In genomic region chr5:111465811-111466299, GRCm38 (mm10) we compare ENCODE assay signal across 9 mouse cellular contexts. TPM values are rescaled to one million over a fixed set of nuclear protein-coding genes. Genes with fewer than 3 reads are reported as not detected.
DNase-seq lines count a peak whose midpoint lies in the region; ATAC-seq lines count a peak whose summit lies in the region.
"Had no signal": no experiment of that assay in that cellular context is flagged by ENCODE, and none has a peak within 500 bp of the region (broad histone marks: within the 10 kb centered on the region; RNA-seq: fewer than 3 reads in every experiment).

No protein-coding gene starts in this region.

- no peaks in the 10 kb centered on the region for H3K9me3 ChIP-seq in forebrain, embryonic 11.5 days (ENCODE audit: control insufficient read depth, low read length)
- no peaks in the 10 kb centered on the region for H3K9me3 ChIP-seq in midbrain, embryonic 11.5 days (ENCODE audit: control insufficient read depth, low read length)

- H3K27me3 ChIP-seq in forebrain, embryonic 11.5 days (ENCODE audit: control insufficient read depth, insufficient read depth, low read length) = no peaks in the 10 kb centered on the region
- H3K27me3 ChIP-seq in midbrain, embryonic 11.5 days (ENCODE audit: control insufficient read depth, insufficient read depth, low read length) = no peaks in the 10 kb centered on the region

- DNase-seq in adrenal gland, postnatal 14 days = peak; percentile 64
- DNase-seq in forebrain, embryonic 11.5 days (ENCODE audit: low spot score) = peak; percentile 56
- peak; percentile 66 to 70 for DNase-seq in heart, postnatal 36 days
- peak; percentile 68 to 80 for DNase-seq in kidney, postnatal 4 days
- DNase-seq in midbrain, embryonic 11.5 days (ENCODE audit: low spot score, missing footprints) = no peak
- no peak for DNase-seq in T-cell, adult 2 months (ENCODE audit: low spot score)
- DNase-seq in right cerebral cortex, postnatal 25 days = no peak
- no peak for DNase-seq in thymus, postnatal 14 days

- H3K9ac ChIP-seq in forebrain, embryonic 11.5 days (ENCODE audit: low read length) = no peak overlapping the region
- H3K9ac ChIP-seq in midbrain, embryonic 11.5 days (ENCODE audit: low read length) = no peak overlapping the region

- intact Hi-C loops in heart, postnatal 36 days (cut with DNase I) = loop anchor here (2.0 to 5.0 kb wide), 2 partner anchors 49 to 86 kb away; partner anchors contain the start of gene Mn1

- 75% methylated on average over 11 of the region's 11 CpGs for WGBS in forebrain, embryonic 11.5 days
- WGBS in midbrain, embryonic 11.5 days = 69% methylated on average over 11 of the region's 11 CpGs

- no peak overlapping the region for H3K4me2 ChIP-seq in forebrain, embryonic 11.5 days (ENCODE audit: low read depth, low read length, severe bottlenecking)
- H3K4me2 ChIP-seq in midbrain, embryonic 11.5 days = no peak overlapping the region

- peak overlapping the region; percentile 47; the same call in 1 of the 2 replicates for H3K27ac ChIP-seq in forebrain, embryonic 11.5 days (ENCODE audit: low read depth, low read length)
- H3K27ac ChIP-seq in midbrain, embryonic 11.5 days (ENCODE audit: low read depth, low read length) = no peak overlapping the region

- H3K4me1 ChIP-seq in forebrain, embryonic 11.5 days (replicated peaks; ENCODE audit: control insufficient read depth, insufficient read depth, low read length) = no peaks in the 10 kb centered on the region
- H3K4me1 ChIP-seq in midbrain, embryonic 11.5 days (ENCODE audit: control insufficient read depth, insufficient read depth, low read length) = no peaks in the 10 kb centered on the region

- H3K36me3 ChIP-seq in forebrain, embryonic 11.5 days (ENCODE audit: control insufficient read depth, insufficient read depth, low read length) = no peaks in the 10 kb centered on the region
- no peaks in the 10 kb centered on the region for H3K36me3 ChIP-seq in midbrain, embryonic 11.5 days (ENCODE audit: control insufficient read depth, insufficient read depth, low read length)

- no peak for ATAC-seq in forebrain, embryonic 11.5 days (replicated peaks; ENCODE audit: low FRiP score)
- ATAC-seq in midbrain, embryonic 11.5 days (ENCODE audit: low FRiP score) = 0 out of 2 replicates have a peak, but pooled peaks have one; percentile 50

- no peak overlapping the region for H3K4me3 ChIP-seq in forebrain, embryonic 11.5 days (ENCODE audit: low read depth, low read length)
- no peak overlapping the region for H3K4me3 ChIP-seq in midbrain, embryonic 11.5 days (ENCODE audit: low read depth, low read length)
- H3K4me3 ChIP-seq: megakaryocyte, embryonic 14.5 days had no signal

RNA-seq across cellular contexts. Expression of gene Mn1, which starts 48.7 kb away (rescaled TPM):
- 4.6 and 5.1 TPM in 2 replicates for total RNA-seq in adrenal gland, postnatal 14 days (2021)
- polyA plus RNA-seq in forebrain, embryonic 11.5 days (2014; fragmentation: Nextera tagmentation; extraction: Ambion mirVana) = 50.9 and 51.9 TPM in 2 replicates
- total RNA-seq in heart, postnatal 36 days (2021) = 10 to 100 TPM; 15.2 to 20.2 TPM
- polyA plus RNA-seq in midbrain, embryonic 11.5 days (2014; fragmentation: Nextera tagmentation; extraction: Ambion mirVana) = 42.0 and 46.2 TPM in 2 replicates

Comparison
In these comparisons a context has a peak if more than half of its experiments do, and no peak if none do; other contexts are left out.
1. DNase-seq: peak in adrenal gland, postnatal 14 days (single experiment), forebrain, embryonic 11.5 days (single experiment), heart, postnatal 36 days (2 of 2) and kidney, postnatal 4 days (2 of 2); none in midbrain, embryonic 11.5 days (single experiment), T-cell, adult 2 months (single experiment), right cerebral cortex, postnatal 25 days (single experiment) and thymus, postnatal 14 days (single experiment).